Mouse (Mus musculus) stomach, postnatal 0 days (tissue): ENCODE measurements at regions not wholly inside any gene's neighbourhood (a gene's known extent, or its start where the extent isn't known, plus 50 kb on each side); places are given as distances from the start of the nearest gene placed in this dataset.

Experiments used
- CTCF ChIP-seq: IDR thresholded peaks from 2 replicates; pipeline ENCODE4 v1.5.1; 2016; ENCODE audit warnings: antibody characterized with exemption, low read depth, mild to moderate bottlenecking, moderate library complexity
- EP300 ChIP-seq: optimal IDR thresholded peaks from 2 replicates; pipeline ENCODE3; 2016; ENCODE audit warnings: antibody characterized with exemption

DNA sequence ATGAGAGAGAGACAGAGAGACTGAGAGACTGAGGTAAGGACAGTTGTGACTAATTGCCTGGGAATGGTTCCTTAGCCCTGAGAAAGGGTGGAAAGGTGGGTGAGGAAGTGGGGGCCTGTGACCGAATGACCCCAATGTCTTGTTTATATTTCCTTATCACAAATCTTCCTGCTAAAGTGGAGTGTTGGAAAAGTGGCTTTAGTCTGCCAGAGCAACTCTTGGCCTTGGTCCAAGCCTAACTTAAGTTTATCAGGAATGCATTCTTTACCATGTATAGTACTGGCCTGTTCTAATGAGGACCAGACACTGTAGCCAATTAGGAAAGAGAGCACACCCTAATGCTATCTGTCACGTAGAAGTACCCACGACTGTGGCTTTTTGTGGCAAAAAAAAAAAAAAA, 133.6 kb downstream of the Mterf1b start:
- no peak for TF ChIP-seq CTCF
- TF ChIP-seq EP300: no peak
